Mouse (Mus musculus) bone marrow macrophage, adult 2 months (primary cell): ENCODE results near the gene Fam120c.

ENCODE experiments used
- CTCF ChIP-seq: IDR thresholded peaks from 2 replicates; pipeline ENCODE4 v1.5.1; 2012; ENCODE audit warnings: low read depth, mild to moderate bottlenecking, low read length, moderate library complexity
- POLR2A ChIP-seq: IDR thresholded peaks from 2 replicates; pipeline ENCODE4 v1.6.1; 2012; ENCODE audit warnings: mild to moderate bottlenecking, low read depth, low read length, borderline replicate concordance

DNA sequence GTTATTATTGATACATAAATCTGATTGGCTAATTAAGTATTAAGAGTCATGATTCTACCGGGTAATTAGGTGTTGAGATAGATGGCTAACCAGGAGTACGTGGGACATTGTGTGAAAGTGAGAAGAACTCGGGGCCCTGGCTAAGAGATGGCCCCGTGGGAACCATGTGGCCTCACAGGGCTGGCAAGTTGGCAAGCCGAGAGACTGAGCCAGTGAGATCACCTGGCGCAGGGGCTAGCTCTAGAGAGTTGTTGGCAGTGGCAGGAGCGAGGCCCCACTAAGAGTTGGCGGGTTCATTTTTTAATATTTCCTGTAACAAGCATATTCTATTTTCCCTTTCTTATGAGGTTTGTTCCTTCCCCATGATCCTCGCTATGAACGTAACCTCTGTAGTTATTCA lies 74.8 kb downstream of the Fam120c start:
- TF ChIP-seq CTCF (no peak), POLR2A (no peak)
